Comparison of ENCODE assay signal across 27 mouse cellular contexts in the genomic region with DNA sequence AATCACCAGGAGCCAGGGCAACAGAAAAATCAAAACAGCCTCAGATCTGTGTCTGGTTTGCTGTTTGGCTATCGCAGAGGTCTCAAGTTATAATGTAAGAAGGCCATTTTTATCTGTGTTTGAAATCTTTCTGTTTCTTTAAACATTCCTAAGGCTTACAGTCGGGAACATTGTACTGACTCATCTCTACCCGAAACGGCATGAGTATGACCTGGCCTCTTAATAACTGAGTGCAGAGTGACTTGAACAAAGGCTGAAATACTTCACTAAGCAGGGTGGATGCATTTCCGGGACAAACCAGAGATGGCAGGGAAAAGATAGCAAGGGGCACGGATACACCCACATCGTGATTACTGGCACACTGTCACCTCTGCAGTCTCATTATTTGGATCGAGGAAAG.
DNase-seq lines count a peak whose midpoint lies in the region; ATAC-seq and TF ChIP-seq lines count a peak whose summit lies in the region.
"Had no signal": no experiment of that assay in that cellular context is flagged by ENCODE, and none has a peak within 500 bp of the region (broad histone marks: within the 10 kb centered on the region; RNA-seq: fewer than 3 reads in every experiment).

No protein-coding gene starts in this region.

- H3K9ac ChIP-seq in embryonic facial prominence, embryonic 11.5 days (replicated peaks; ENCODE audit: low read length) = no peak overlapping the region
- H3K9ac ChIP-seq in stomach, postnatal 0 days (ENCODE audit: low read length) = no peak overlapping the region
- H3K9ac ChIP-seq: embryonic facial prominence, embryonic 13.5 days; forebrain, embryonic 13.5 days; heart, embryonic 13.5 days; hindbrain, embryonic 14.5 days had no signal

- H3K4me2 ChIP-seq in embryonic facial prominence, embryonic 11.5 days (ENCODE audit: low read depth, low read length) = no peak overlapping the region
- no peak overlapping the region for H3K4me2 ChIP-seq in stomach, postnatal 0 days (replicated peaks; ENCODE audit: low read depth)
- H3K4me2 ChIP-seq: embryonic facial prominence, embryonic 13.5 days; forebrain, embryonic 13.5 days; heart, embryonic 13.5 days; hindbrain, embryonic 14.5 days had no signal

- no peaks in the 10 kb centered on the region for H3K27me3 ChIP-seq in embryonic facial prominence, embryonic 11.5 days (ENCODE audit: control insufficient read depth, insufficient read depth, low read length)
- H3K27me3 ChIP-seq in embryonic facial prominence, embryonic 10.5 days (replicated peaks; ENCODE audit: low read depth, poor library complexity, severe bottlenecking) = no peaks in the 10 kb centered on the region
- no peaks in the 10 kb centered on the region for H3K27me3 ChIP-seq in stomach, postnatal 0 days (ENCODE audit: control insufficient read depth, insufficient read depth, low read length)
- H3K27me3 ChIP-seq: embryonic facial prominence, embryonic 13.5 days; forebrain, embryonic 13.5 days; heart, embryonic 13.5 days had no signal

- peak; percentile 62 for TF ChIP-seq EP300 in stomach, postnatal 0 days (optimal IDR thresholded peaks at IDR 0.05)

- H3K4me1 ChIP-seq in embryonic facial prominence, embryonic 11.5 days (ENCODE audit: control insufficient read depth, insufficient read depth, low read length) = no peaks in the 10 kb centered on the region
- no peaks in the 10 kb centered on the region for H3K4me1 ChIP-seq in embryonic facial prominence, embryonic 10.5 days
- no peaks in the 10 kb centered on the region for H3K4me1 ChIP-seq in stomach, postnatal 0 days (replicated peaks; ENCODE audit: control insufficient read depth, insufficient read depth)
- H3K4me1 ChIP-seq: embryonic facial prominence, embryonic 13.5 days; forebrain, embryonic 13.5 days; heart, embryonic 10.5 days; heart, embryonic 13.5 days had no signal

- H3K4me3 ChIP-seq in embryonic facial prominence, embryonic 11.5 days (ENCODE audit: low read depth, low read length) = no peak overlapping the region
- no peak overlapping the region for H3K4me3 ChIP-seq in embryonic facial prominence, embryonic 10.5 days
- H3K4me3 ChIP-seq in stomach, postnatal 0 days (ENCODE audit: low read depth, low read length) = no peak overlapping the region
- H3K4me3 ChIP-seq: embryonic facial prominence, embryonic 13.5 days; forebrain, embryonic 10.5 days; forebrain, embryonic 13.5 days; heart, adult 2 months; heart, embryonic 10.5 days; heart, embryonic 13.5 days had no signal

- peak; percentile 7 for DNase-seq in embryonic facial prominence, embryonic 11.5 days (ENCODE audit: low spot score)
- no peak for DNase-seq in embryonic facial prominence, embryonic 10.5 days (ENCODE audit: low spot score)
- peak; percentile 39 for DNase-seq in 3T3-L1 (ENCODE audit: low read depth, low spot score)
- DNase-seq in brain, adult 2 months (ENCODE audit: low read depth, low spot score) = peak; percentile 8
- no peak for DNase-seq in stomach, postnatal 0 days (ENCODE audit: low spot score)
- no peak for DNase-seq in cerebellum, adult 9-11 months
- no peak for DNase-seq in cerebellum, adult 8-10 months
- DNase-seq: adrenal gland, postnatal 10 days; adrenal gland, postnatal 36 days; B cell, adult 2 months; cerebellum, adult 11 months; cerebellum, adult 2 months; cerebellum, postnatal 14 days; gastrocnemius, postnatal 10 days; gastrocnemius, postnatal 36 days; heart, adult 2 months; heart, postnatal 14 days; heart, postnatal 4 days had no signal

- TF ChIP-seq CTCF in stomach, postnatal 0 days (IDR thresholded peaks at IDR 0.05; ENCODE audit: low read depth) = no peak

- no peaks in the 10 kb centered on the region for H3K36me3 ChIP-seq in embryonic facial prominence, embryonic 11.5 days (replicated peaks; ENCODE audit: control insufficient read depth, insufficient read depth, low read depth, low read length)
- no peaks in the 10 kb centered on the region for H3K36me3 ChIP-seq in embryonic facial prominence, embryonic 10.5 days (replicated peaks)
- H3K36me3 ChIP-seq in stomach, postnatal 0 days (ENCODE audit: control insufficient read depth, insufficient read depth, low read length) = no peaks in the 10 kb centered on the region
- H3K36me3 ChIP-seq: embryonic facial prominence, embryonic 13.5 days; forebrain, embryonic 10.5 days; heart, embryonic 10.5 days; heart, embryonic 13.5 days had no signal

- ATAC-seq in embryonic facial prominence, embryonic 11.5 days (replicated peaks; ENCODE audit: insufficient number of reproducible peaks, low FRiP score, low TSS enrichment, low read depth) = no peak
- peak; percentile 40; the same call in 1 of the 2 replicates for ATAC-seq in stomach, postnatal 0 days (ENCODE audit: low FRiP score, low TSS enrichment)
- ATAC-seq: forebrain, embryonic 13.5 days; forebrain, embryonic 16.5 days; hindbrain, postnatal 0 days; inflammation-experienced regulatory T-cells, adult 6 months had no signal

- no peak overlapping the region for H3K27ac ChIP-seq in embryonic facial prominence, embryonic 11.5 days (replicated peaks; ENCODE audit: low read depth, low read length)
- H3K27ac ChIP-seq in embryonic facial prominence, embryonic 10.5 days (replicated peaks) = no peak overlapping the region
- H3K27ac ChIP-seq in stomach, postnatal 0 days (replicated peaks) = no peak overlapping the region
- H3K27ac ChIP-seq: embryonic facial prominence, embryonic 13.5 days; forebrain, embryonic 10.5 days; forebrain, embryonic 13.5 days; heart, adult 2 months; heart, embryonic 10.5 days; heart, embryonic 13.5 days; hindbrain, embryonic 14.5 days; hindbrain, postnatal 0 days had no signal

- WGBS in embryonic facial prominence, embryonic 11.5 days = 78% methylated on average over 8 of the region's 8 CpGs
- WGBS in embryonic facial prominence, embryonic 10.5 days = 85% methylated on average over 8 of the region's 8 CpGs
- 44% methylated on average over 8 of the region's 8 CpGs for WGBS in stomach, postnatal 0 days

- no peaks in the 10 kb centered on the region for H3K9me3 ChIP-seq in embryonic facial prominence, embryonic 11.5 days (replicated peaks; ENCODE audit: control insufficient read depth, low read length)
- H3K9me3 ChIP-seq in embryonic facial prominence, embryonic 10.5 days = no peaks in the 10 kb centered on the region
- no peaks in the 10 kb centered on the region for H3K9me3 ChIP-seq in stomach, postnatal 0 days (ENCODE audit: control insufficient read depth, low read length)
- H3K9me3 ChIP-seq: embryonic facial prominence, embryonic 13.5 days; forebrain, embryonic 10.5 days; forebrain, embryonic 13.5 days; heart, embryonic 10.5 days; heart, embryonic 13.5 days had no signal

Comparison
In these comparisons a context has a peak if more than half of its experiments do, and no peak if none do; other contexts are left out.
1. DNase-seq: peak in embryonic facial prominence, embryonic 11.5 days (single experiment), 3T3-L1 (single experiment) and brain, adult 2 months (single experiment); none in embryonic facial prominence, embryonic 10.5 days (single experiment), stomach, postnatal 0 days (single experiment), cerebellum, adult 9-11 months (single experiment) and cerebellum, adult 8-10 months (single experiment).